Mouse (Mus musculus) lung, adult 18-20 months (tissue): Measurements from ENCODE around the gene Hus1.
A peak's percentile ranks its signal among the peaks of the same experiment; 100 is the strongest.

ENCODE experiments used
- DNase-seq, 2 experiments: peaks; one replicate each; pipeline ENCODE4 v3.0.0; 2022; ENCODE audit warnings: mixed read lengths in 2 of 2

Gene Hus1

GRCm38 (mm10) chr11:8973166-8973565 is 37.8 kb downstream of the Hus1 start, which contains the start of gene Pkd1l1:
Gene Pkd1l1 (minus strand): TSS chr11:8973266.
- no peak for DNase-seq

GRCm38 (mm10) chr11:8972093-8972492 is 38.9 kb downstream of the Hus1 start:
- DNase-seq, result no peak

- no peak for DNase-seq
These were observed 40.5 kb downstream of the Hus1 start for GRCm38 (mm10) chr11:8970509-8970908.

GRCm38 (mm10) chr11:8968094-8968493 is 42.9 kb downstream of the Hus1 start:
- no peak for DNase-seq

- DNase-seq, result no peak
These were observed 52.4 kb downstream of the Hus1 start for GRCm38 (mm10) chr11:8958572-8958971.

GRCm38 (mm10) chr11:8958108-8958507 is 52.9 kb downstream of the Hus1 start:
- DNase-seq, result no peak

- no peak for DNase-seq
These were observed 54.0 kb downstream of the Hus1 start for GRCm38 (mm10) chr11:8957023-8957422.

GRCm38 (mm10) chr11:8955678-8956077 is 55.3 kb downstream of the Hus1 start:
- no peak for DNase-seq

GRCm38 (mm10) chr11:8949765-8950430 is 61.1 kb downstream of the Hus1 start:
- peak in 1 of 2 experiments; percentile 11 for DNase-seq

- DNase-seq, result no peak
These were observed 62.1 kb downstream of the Hus1 start for GRCm38 (mm10) chr11:8948871-8949270.

GRCm38 (mm10) chr11:8944114-8944513 is 66.9 kb downstream of the Hus1 start:
- DNase-seq, result no peak
